Mouse (Mus musculus): ENCODE measurements around the gene Hcst.

DNA sequence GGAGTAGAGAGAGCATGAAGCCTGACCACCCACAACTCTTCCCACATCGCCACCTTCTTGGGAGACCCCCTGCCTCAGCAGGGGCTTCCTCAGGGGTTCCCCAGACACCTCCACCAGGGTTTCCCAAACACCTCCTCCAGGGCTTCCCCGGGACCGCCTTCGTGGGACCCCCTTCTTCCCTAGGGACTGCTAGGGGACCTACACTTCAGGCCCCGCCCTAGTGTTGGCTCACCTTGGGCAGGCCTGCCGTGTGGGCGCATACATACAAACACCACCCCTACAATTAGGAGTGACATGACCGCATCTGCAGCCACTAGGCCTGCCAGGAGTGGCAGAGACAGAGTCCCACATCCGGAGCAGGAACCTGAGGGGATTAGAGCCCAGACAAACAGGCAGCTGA lies 1.8 kb downstream of the Hcst start:
- TF ChIP-seq CTCF (IDR thresholded peaks at IDR 0.05; ENCODE audit: low read depth), result no peak
- TF ChIP-seq EP300 (IDR thresholded peaks at IDR 0.05; ENCODE audit: low read depth), result no peak

Measured in liver, postnatal 0 days (tissue).